Mouse (Mus musculus) heart, embryonic 10.5 days (tissue): ENCODE measurements at regions not wholly inside any gene's neighbourhood (a gene's known extent, or its start where the extent isn't known, plus 50 kb on each side); places are given as distances from the start of the nearest gene placed in this dataset.

Experiments
- DNase-seq: peaks from one replicate; pipeline ENCODE4 v3.0.0-alpha.2; 2017; ENCODE audit warnings: low spot score
- H3K27ac ChIP-seq: fragments of 300-500 bp; sonication (generic); 2 replicates; pipeline ENCODE4 v1.5.1; 2016; ENCODE audit warnings: mild to moderate bottlenecking
- H3K27me3 ChIP-seq: fragments of 300-500 bp; sonication (generic); 2 replicates; pipeline ENCODE4 v1.6.1; 2016; ENCODE audit warnings: mild to moderate bottlenecking; ENCODE audit not compliant: poor library complexity, insufficient read depth, severe bottlenecking
- H3K36me3 ChIP-seq: fragments of 300-500 bp; sonication (generic); 2 replicates; pipeline ENCODE4 v1.6.1; 2016; ENCODE audit warnings: mild to moderate bottlenecking, moderate library complexity
- H3K4me1 ChIP-seq: fragments of 300-500 bp; sonication (generic); 2 replicates; pipeline ENCODE4 v1.6.1; 2016; ENCODE audit warnings: mild to moderate bottlenecking
- H3K4me3 ChIP-seq: fragments of 300-500 bp; sonication (generic); 2 replicates; pipeline ENCODE4 v1.5.1; 2016; ENCODE audit warnings: mild to moderate bottlenecking, moderate library complexity
- H3K9me3 ChIP-seq: fragments of 300-500 bp; sonication (generic); 2 replicates; pipeline ENCODE4 v1.6.1; 2016; ENCODE audit warnings: mild to moderate bottlenecking, moderate library complexity
- WGBS: fragments of 180-500 bp; shearing (Covaris S2); methylation state at CpG from one replicate; pipeline ENCODE4 v1.1.7; 2016; 5-methylcytosine and 5-hydroxymethylcytosine counted together

- DNase-seq, result no peak
- Histone ChIP-seq H3K4me3 (no peak overlapping the region), H3K9me3 (peaks cover 17% of the 10 kb centered on the region), H3K27ac (no peak overlapping the region), H3K36me3 (0 out of 2 replicates have a peak, but pooled peaks cover 5% of the 10 kb centered on the region), H3K4me1 (peaks cover 10% of the 10 kb centered on the region), H3K27me3 (no peaks in the 10 kb centered on the region)
- WGBS, result 92% methylated on average over 16 of the region's 16 CpGs
Measured at GRCm38 (mm10) chr12:99643016-99643415, 79.6 kb upstream of the Foxn3 start.

GRCm38 (mm10) chr12:99642131-99642895, 78.9 kb upstream of the Foxn3 start:
- peaks cover 17% of the 10 kb centered on the region for H3K9me3 ChIP-seq
- no peak overlapping the region for H3K4me3 ChIP-seq
- WGBS, result 86% methylated on average over 7 of the region's 7 CpGs
- peaks cover 10% of the 10 kb centered on the region for H3K4me1 ChIP-seq
- no peak for DNase-seq
- H3K27me3 ChIP-seq, result no peaks in the 10 kb centered on the region
- no peak overlapping the region for H3K27ac ChIP-seq
- H3K36me3 ChIP-seq, result 0 out of 2 replicates have a peak, but pooled peaks cover 5% of the 10 kb centered on the region

- Histone ChIP-seq H3K4me1 (peaks cover 10% of the 10 kb centered on the region), H3K4me3 (peak overlapping the region; percentile 13), H3K27ac (no peak overlapping the region), H3K27me3 (no peaks in the 10 kb centered on the region), H3K9me3 (peaks cover 17% of the 10 kb centered on the region), H3K36me3 (0 out of 2 replicates have a peak, but pooled peaks cover 5% of the 10 kb centered on the region)
- 58% methylated on average over 7 of the region's 9 CpGs for WGBS
- no peak for DNase-seq
Measured at GRCm38 (mm10) chr12:99641278-99641677, 77.9 kb upstream of the Foxn3 start.

GRCm38 (mm10) chr12:99640214-99641151, 77.1 kb upstream of the Foxn3 start:
- Histone ChIP-seq H3K4me1 (peaks cover 10% of the 10 kb centered on the region), H3K4me3 (peak overlapping the region; percentile 13; the same call in 1 of the 2 replicates), H3K9me3 (peaks cover 17% of the 10 kb centered on the region), H3K27ac (no peak overlapping the region), H3K36me3 (0 out of 2 replicates have a peak, but pooled peaks cover 5% of the 10 kb centered on the region), H3K27me3 (no peaks in the 10 kb centered on the region)
- no peak for DNase-seq
- WGBS, result 28% methylated on average over 18 of the region's 18 CpGs

GRCm38 (mm10) chr12:99639847-99640213, 76.4 kb upstream of the Foxn3 start:
- no peak overlapping the region for H3K27ac ChIP-seq
- H3K9me3 ChIP-seq, result peaks cover 15% of the 10 kb centered on the region
- peak overlapping the region; percentile 3; the same call in 1 of the 2 replicates for H3K4me3 ChIP-seq
- H3K27me3 ChIP-seq, result no peaks in the 10 kb centered on the region
- 0 out of 2 replicates have a peak, but pooled peaks cover 3% of the 10 kb centered on the region for H3K36me3 ChIP-seq
- H3K4me1 ChIP-seq, result peaks cover 10% of the 10 kb centered on the region
- no peak for DNase-seq
- 23% methylated on average over 8 of the region's 8 CpGs for WGBS

- no peak overlapping the region for H3K27ac ChIP-seq
- no peaks in the 10 kb centered on the region for H3K36me3 ChIP-seq
- peaks cover 10% of the 10 kb centered on the region; the same call in 1 of the 2 replicates for H3K9me3 ChIP-seq
- peaks cover 10% of the 10 kb centered on the region for H3K4me1 ChIP-seq
- H3K4me3 ChIP-seq, result no peak overlapping the region
- 84% methylated on average over 3 of the region's 3 CpGs for WGBS
- DNase-seq, result no peak
- H3K27me3 ChIP-seq, result no peaks in the 10 kb centered on the region
Measured at GRCm38 (mm10) chr12:99639118-99639517, 75.7 kb upstream of the Foxn3 start.

- Histone ChIP-seq H3K27ac (no peak overlapping the region), H3K9me3 (peaks cover 6% of the 10 kb centered on the region; the same call in 1 of the 2 replicates), H3K4me1 (peaks cover 10% of the 10 kb centered on the region), H3K36me3 (no peaks in the 10 kb centered on the region), H3K4me3 (no peak overlapping the region), H3K27me3 (no peaks in the 10 kb centered on the region)
- no peak for DNase-seq
- 57% methylated on average over 5 of the region's 5 CpGs for WGBS
Measured at GRCm38 (mm10) chr12:99637986-99638385, 74.6 kb upstream of the Foxn3 start.

GRCm38 (mm10) chr12:99636234-99636633, 72.9 kb upstream of the Foxn3 start:
- peak; percentile 30 for DNase-seq
- Histone ChIP-seq H3K4me3 (no peak overlapping the region), H3K36me3 (no peaks in the 10 kb centered on the region), H3K9me3 (no peaks in the 10 kb centered on the region), H3K27ac (no peak overlapping the region), H3K4me1 (peaks cover 10% of the 10 kb centered on the region), H3K27me3 (no peaks in the 10 kb centered on the region)
- 78% methylated on average over 3 of the region's 3 CpGs for WGBS

- 81% methylated on average over 4 of the region's 4 CpGs for WGBS
- Histone ChIP-seq H3K27me3 (no peaks in the 10 kb centered on the region), H3K4me1 (peaks cover 7% of the 10 kb centered on the region), H3K9me3 (no peaks in the 10 kb centered on the region), H3K36me3 (no peaks in the 10 kb centered on the region), H3K4me3 (no peak overlapping the region), H3K27ac (no peak overlapping the region)
- DNase-seq, result peak; percentile 20
Measured at GRCm38 (mm10) chr12:99635361-99635760, 72.0 kb upstream of the Foxn3 start.

GRCm38 (mm10) chr12:99634726-99635125, 71.3 kb upstream of the Foxn3 start:
- Histone ChIP-seq H3K4me1 (peaks cover 1% of the 10 kb centered on the region), H3K27ac (no peak overlapping the region), H3K36me3 (no peaks in the 10 kb centered on the region), H3K9me3 (no peaks in the 10 kb centered on the region), H3K4me3 (no peak overlapping the region), H3K27me3 (no peaks in the 10 kb centered on the region)
- no peak for DNase-seq
- WGBS, result 86% methylated on average over 4 of the region's 4 CpGs

GRCm38 (mm10) chr12:99633678-99634077, 70.3 kb upstream of the Foxn3 start:
- H3K9me3 ChIP-seq, result no peaks in the 10 kb centered on the region
- no peaks in the 10 kb centered on the region for H3K27me3 ChIP-seq
- DNase-seq, result no peak
- H3K36me3 ChIP-seq, result no peaks in the 10 kb centered on the region
- 85% methylated on average over 10 of the region's 10 CpGs for WGBS
- no peak overlapping the region for H3K4me3 ChIP-seq
- H3K4me1 ChIP-seq, result no peaks in the 10 kb centered on the region
- no peak overlapping the region for H3K27ac ChIP-seq

GRCm38 (mm10) chr12:99632988-99633387, 69.6 kb upstream of the Foxn3 start:
- Histone ChIP-seq H3K36me3 (no peaks in the 10 kb centered on the region), H3K9me3 (no peaks in the 10 kb centered on the region), H3K4me3 (no peak overlapping the region), H3K4me1 (peaks cover 4% of the 10 kb centered on the region), H3K27me3 (no peaks in the 10 kb centered on the region), H3K27ac (no peak overlapping the region)
- no peak for DNase-seq
- WGBS, result 85% methylated on average over 6 of the region's 6 CpGs

- no peak overlapping the region for H3K27ac ChIP-seq
- H3K4me1 ChIP-seq, result peaks cover 14% of the 10 kb centered on the region
- no peaks in the 10 kb centered on the region for H3K27me3 ChIP-seq
- no peaks in the 10 kb centered on the region for H3K9me3 ChIP-seq
- H3K36me3 ChIP-seq, result no peaks in the 10 kb centered on the region
- 91% methylated on average over 4 of the region's 4 CpGs for WGBS
- no peak overlapping the region for H3K4me3 ChIP-seq
- no peak for DNase-seq
Measured at GRCm38 (mm10) chr12:99629606-99630005, 66.2 kb upstream of the Foxn3 start.
